Comparison of ENCODE assay signal across 13 mouse cellular contexts in genomic region chr6:145079087-145079759, GRCm38 (mm10). TPM values are rescaled to one million over a fixed set of nuclear protein-coding genes. Genes with fewer than 3 reads are reported as not detected.
"Had no signal": no experiment of that assay in that cellular context is flagged by ENCODE, and none has a peak within 500 bp of the region (broad histone marks: within the 10 kb centered on the region; RNA-seq: fewer than 3 reads in every experiment).

No protein-coding gene starts in this region.

- H3K4me2 ChIP-seq: limb, embryonic 13.5 days; liver, embryonic 15.5 days; midbrain, embryonic 13.5 days had no signal

- H3K9me3 ChIP-seq: limb, embryonic 13.5 days; liver, embryonic 15.5 days; midbrain, embryonic 13.5 days had no signal

- H3K27ac ChIP-seq: kidney, postnatal 0 days; limb, embryonic 13.5 days; liver, embryonic 15.5 days; macrophage; midbrain, embryonic 13.5 days had no signal

- H3K9ac ChIP-seq: limb, embryonic 13.5 days; liver, embryonic 15.5 days; midbrain, embryonic 13.5 days had no signal

- ATAC-seq: intestine, postnatal 0 days; midbrain, embryonic 13.5 days had no signal

- H3K36me3 ChIP-seq: limb, embryonic 13.5 days; liver, embryonic 15.5 days; midbrain, embryonic 13.5 days had no signal

- H3K4me3 ChIP-seq: limb, embryonic 13.5 days; liver, embryonic 15.5 days; midbrain, embryonic 13.5 days had no signal

- DNase-seq: kidney, adult 2 months; kidney, postnatal 25 days; left cerebral cortex, postnatal 4 days; lung, adult 2 months; thymus, adult 18-20 months; thymus, postnatal 36 days had no signal

RNA-seq across cellular contexts. Expression of gene Bcat1, which starts 3.2 kb away (rescaled TPM):
- polyA plus RNA-seq: liver, adult 2 months; macrophage had no signal
